Mouse (Mus musculus) hindbrain, embryonic 11.5 days (tissue): ENCODE data around the gene 4922502D21Rik. TPM values are rescaled to one million over a fixed set of nuclear protein-coding genes. Genes with fewer than 3 reads are reported as not detected.
"Not testable (repeated sequence)": the region's sequence is repeated elsewhere in the genome, so short reads cannot be mapped to it uniquely, and the experiment has no call there.

Source experiments
- ATAC-seq: fragments of 200-750 bp; cut with Nextera tagmentation; 2 replicates; pipeline ENCODE4 v1.8.0; 2017; ENCODE audit warnings: mild to moderate bottlenecking, moderate TSS enrichment, moderate library complexity; ENCODE audit not compliant: low FRiP score
- DNase-seq: peaks from one replicate; pipeline ENCODE4 v3.0.0-alpha.2; 2015; ENCODE audit warnings: low spot score
- H3K27ac ChIP-seq: fragments of 300-500 bp; sonication (generic); 2 replicates; pipeline ENCODE4 v1.5.1; 2014; ENCODE audit warnings: mild to moderate bottlenecking, low read depth, low read length
- H3K27me3 ChIP-seq: fragments of 300-500 bp; sonication (generic); 2 replicates; pipeline ENCODE4 v1.6.1; 2014; ENCODE audit warnings: mild to moderate bottlenecking, low read length, moderate library complexity, mixed read lengths; ENCODE audit not compliant: control insufficient read depth, insufficient read depth
- H3K36me3 ChIP-seq: fragments of 300-500 bp; sonication (generic); 2 replicates; pipeline ENCODE4 v1.6.1; 2014; ENCODE audit warnings: mild to moderate bottlenecking, low read length, moderate library complexity, mixed read lengths; ENCODE audit not compliant: control insufficient read depth, insufficient read depth
- H3K4me1 ChIP-seq: fragments of 300-500 bp; sonication (generic); replicated peaks from 2 replicates; pipeline ENCODE4 v1.6.1; 2014; ENCODE audit warnings: low read length, mixed read lengths; ENCODE audit not compliant: control insufficient read depth, insufficient read depth
- H3K4me2 ChIP-seq: fragments of 300-500 bp; sonication (generic); replicated peaks from 2 replicates; pipeline ENCODE4 v1.6.1; 2014; ENCODE audit warnings: mild to moderate bottlenecking, low read depth, low read length
- H3K4me3 ChIP-seq: fragments of 300-500 bp; sonication (generic); 2 replicates; pipeline ENCODE4 v1.5.1; 2014; ENCODE audit warnings: low read depth, low read length
- H3K9ac ChIP-seq: fragments of 300-500 bp; sonication (generic); 2 replicates; pipeline ENCODE4 v1.6.1; 2014; ENCODE audit warnings: low read depth, low read length
- H3K9me3 ChIP-seq: fragments of 300-500 bp; sonication (generic); 2 replicates; pipeline ENCODE4 v1.6.1; 2016; ENCODE audit warnings: low read length; ENCODE audit not compliant: control insufficient read depth
- WGBS: fragments of 180-500 bp; shearing (Covaris S2); extraction: QIAGEN DNeasy Blood & Tissue Kit; methylation state at CpG from one replicate; pipeline ENCODE4 v1.1.7; 2014; 5-methylcytosine and 5-hydroxymethylcytosine counted together
- polyA plus RNA-seq: library from polyadenylated mRNA; unstranded; fragments of >200 nt; fragmentation: Nextera tagmentation; extraction: Ambion mirVana; gene quantifications from 2 replicates; pipeline ENCODE4 v1.2.1, GENCODE M21; 2014

The 4922502D21Rik gene
- polyA plus RNA-seq, 1 experiment from 2014 or later = not detected

DNA sequence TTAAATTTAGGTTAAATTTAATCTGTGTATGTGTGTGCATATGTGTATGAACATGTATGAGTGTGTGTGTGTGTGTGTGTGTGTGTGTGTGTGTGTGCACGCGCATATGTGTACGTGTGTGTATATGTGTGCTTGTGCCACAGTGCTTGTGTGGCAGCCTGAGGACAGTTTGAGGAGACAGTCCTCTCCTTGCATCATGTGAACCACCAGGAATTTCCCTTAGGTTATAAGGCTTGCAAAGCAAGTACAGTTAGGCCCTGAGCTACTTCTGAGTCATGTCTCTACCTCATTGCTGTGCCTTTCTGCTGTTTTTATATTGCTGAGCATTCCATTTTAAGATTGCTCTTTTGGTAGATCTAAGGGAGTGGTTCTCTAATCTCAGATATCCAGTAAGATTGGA, 19.5 kb upstream of the 4922502D21Rik start:
- no peak overlapping the region for H3K9ac ChIP-seq
- ATAC-seq = no peak
- 98% methylated on average over 3 of the region's 3 CpGs for WGBS
- H3K27ac ChIP-seq = no peak overlapping the region
- H3K4me3 ChIP-seq = no peak overlapping the region
- no peaks in the 10 kb centered on the region for H3K9me3 ChIP-seq
- no peaks in the 10 kb centered on the region for H3K36me3 ChIP-seq
- no peak overlapping the region for H3K4me2 ChIP-seq
- H3K4me1 ChIP-seq = no peaks in the 10 kb centered on the region
- DNase-seq = no peak
- H3K27me3 ChIP-seq = no peaks in the 10 kb centered on the region

DNA sequence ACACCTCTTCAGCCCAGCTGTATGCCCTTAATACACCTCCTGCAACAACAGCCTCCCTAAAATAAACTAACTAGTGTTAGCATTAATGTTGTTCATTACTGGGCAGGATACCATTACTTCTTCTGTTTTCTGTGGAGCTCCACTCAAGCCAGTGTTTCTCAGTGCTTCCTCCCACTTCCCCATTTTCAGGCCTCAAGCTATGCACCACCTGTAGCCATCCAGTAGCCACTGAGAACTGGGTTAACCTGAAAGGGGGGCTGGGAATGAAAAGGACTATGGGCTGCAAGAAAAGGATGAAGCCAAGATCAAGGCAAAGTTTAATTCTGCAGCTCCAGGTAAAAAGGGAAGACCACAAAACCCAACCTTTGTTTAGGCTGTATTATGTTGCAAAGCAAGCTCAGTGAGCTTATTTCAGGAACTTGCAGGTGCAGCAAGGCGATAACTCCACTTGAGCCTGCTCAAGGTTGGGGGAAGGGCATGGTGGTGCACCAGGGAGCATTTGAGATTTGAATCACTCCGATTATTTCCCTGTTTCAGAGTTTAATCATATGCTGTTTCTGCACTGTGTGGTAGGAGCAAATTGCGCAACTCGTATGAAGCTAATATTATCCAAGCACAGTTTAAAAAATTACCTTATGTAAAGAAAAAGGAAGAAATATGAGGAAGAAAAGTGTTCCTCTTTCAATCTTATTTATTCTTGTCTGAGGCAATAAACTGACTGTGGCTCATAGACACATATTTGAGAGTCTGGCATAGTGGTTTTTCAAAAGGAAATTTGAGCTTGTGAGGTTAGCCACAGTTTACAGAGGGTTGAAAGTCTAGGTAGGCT, 18.1 kb upstream of the 4922502D21Rik start:
- Histone ChIP-seq H3K27me3 (no peaks in the 10 kb centered on the region), H3K9ac (no peak overlapping the region), H3K36me3 (no peaks in the 10 kb centered on the region), H3K4me1 (no peaks in the 10 kb centered on the region), H3K4me3 (no peak overlapping the region), H3K4me2 (no peak overlapping the region), H3K27ac (no peak overlapping the region), H3K9me3 (no peaks in the 10 kb centered on the region)
- ATAC-seq = no peak
- WGBS = 61% methylated on average over 4 of the region's 4 CpGs
- DNase-seq = no peak

- H3K4me3 ChIP-seq = no peak overlapping the region
- no peaks in the 10 kb centered on the region for H3K27me3 ChIP-seq
- no peaks in the 10 kb centered on the region for H3K4me1 ChIP-seq
- DNase-seq (no peak), ATAC-seq (no peak)
- H3K4me2 ChIP-seq = no peak overlapping the region
- H3K9me3 ChIP-seq = no peaks in the 10 kb centered on the region
- H3K9ac ChIP-seq = no peak overlapping the region
- WGBS = 84% methylated on average over 3 of the region's 3 CpGs
- H3K36me3 ChIP-seq = no peaks in the 10 kb centered on the region
- no peak overlapping the region for H3K27ac ChIP-seq
Measured at GRCm38 (mm10) chr6:129344408-129344807, 12.8 kb upstream of the 4922502D21Rik start.

GRCm38 (mm10) chr6:129342391-129342790, 10.8 kb upstream of the 4922502D21Rik start, which contains the start of gene Clec12a:
Gene Clec12a, plus strand, starts transcription at chr6:129342691.
- H3K4me1 ChIP-seq, H3K4me3 ChIP-seq, H3K27ac ChIP-seq, DNase-seq, H3K4me2 ChIP-seq, H3K36me3 ChIP-seq, H3K9me3 ChIP-seq, H3K9ac ChIP-seq, ATAC-seq, H3K27me3 ChIP-seq: not testable (repeated sequence)
- 78% methylated on average over 4 of the region's 4 CpGs for WGBS

DNA sequence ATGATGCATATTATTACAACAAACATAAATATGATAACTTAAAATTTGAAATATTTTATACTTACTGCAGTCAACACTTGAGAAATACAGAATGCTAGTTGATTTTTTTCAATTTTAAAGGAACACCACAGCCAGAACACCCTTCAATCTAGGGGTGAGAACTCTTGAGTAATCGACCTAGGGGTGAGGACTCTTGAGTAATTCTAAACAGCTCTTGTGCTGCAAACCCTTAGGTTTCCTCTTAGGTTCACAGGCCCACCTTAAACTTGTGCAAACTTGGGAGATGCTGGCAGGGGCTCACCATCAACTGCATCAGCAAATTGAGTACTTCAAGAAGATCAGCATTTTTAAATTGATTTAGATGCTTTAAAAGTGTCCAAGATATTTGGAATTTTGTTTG, 6.2 kb upstream of the 4922502D21Rik start:
- Histone ChIP-seq H3K4me1 (no peaks in the 10 kb centered on the region), H3K36me3 (no peaks in the 10 kb centered on the region), H3K9ac (no peak overlapping the region), H3K9me3 (no peaks in the 10 kb centered on the region), H3K4me2 (no peak overlapping the region), H3K27ac (no peak overlapping the region), H3K27me3 (no peaks in the 10 kb centered on the region), H3K4me3 (no peak overlapping the region)
- no peak for ATAC-seq
- no peak for DNase-seq
- WGBS = 87% methylated on average over 1 of the region's 1 CpGs

DNA sequence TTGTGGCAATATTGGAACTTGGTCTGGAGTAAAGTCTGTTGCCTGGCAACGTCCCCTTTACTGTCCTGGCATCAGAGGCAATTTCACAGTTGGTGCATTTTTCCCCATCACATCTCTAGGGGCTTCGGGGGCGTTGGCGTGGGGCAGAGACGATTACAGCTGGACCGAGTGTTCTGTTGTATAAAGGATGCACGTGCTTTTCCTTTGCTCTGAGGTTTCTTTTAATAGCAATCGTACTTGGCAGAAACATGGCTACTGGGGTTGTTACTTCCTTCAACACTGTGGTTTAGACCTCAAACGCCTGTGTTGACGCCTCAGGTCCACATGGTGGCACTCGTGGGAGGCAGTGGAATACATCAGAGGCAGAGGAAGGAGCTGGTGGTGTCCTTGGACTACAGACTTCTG, 2.1 kb upstream of the 4922502D21Rik start:
- no peaks in the 10 kb centered on the region for H3K9me3 ChIP-seq
- no peaks in the 10 kb centered on the region for H3K36me3 ChIP-seq
- ATAC-seq (peak; percentile 64; the same call in 1 of the 2 replicates), DNase-seq (peak; percentile 52)
- 33% methylated on average over 11 of the region's 11 CpGs for WGBS
- H3K27me3 ChIP-seq = no peaks in the 10 kb centered on the region
- H3K27ac ChIP-seq = no peak overlapping the region
- no peak overlapping the region for H3K4me2 ChIP-seq
- no peak overlapping the region for H3K4me3 ChIP-seq
- H3K9ac ChIP-seq = no peak overlapping the region
- no peaks in the 10 kb centered on the region for H3K4me1 ChIP-seq

- DNase-seq = no peak
Measured at GRCm38 (mm10) chr6:129326568-129327150, 4.9 kb downstream of the 4922502D21Rik start.

GRCm38 (mm10) chr6:129326016-129326415, 5.6 kb downstream of the 4922502D21Rik start:
- Histone ChIP-seq H3K9ac (no peak overlapping the region), H3K4me1 (no peaks in the 10 kb centered on the region), H3K4me3 (no peak overlapping the region), H3K4me2 (no peak overlapping the region), H3K9me3 (no peaks in the 10 kb centered on the region), H3K27ac (no peak overlapping the region), H3K36me3 (no peaks in the 10 kb centered on the region), H3K27me3 (no peaks in the 10 kb centered on the region)
- ATAC-seq (no peak), DNase-seq (no peak)
- 75% methylated on average over 1 of the region's 1 CpGs for WGBS

More at GRCm38 (mm10) chr6:129326568-129327150, 4.9 kb downstream of the 4922502D21Rik start:
- H3K27me3 ChIP-seq = no peaks in the 10 kb centered on the region
- no peaks in the 10 kb centered on the region for H3K9me3 ChIP-seq
- no peak for ATAC-seq
- H3K4me2 ChIP-seq = no peak overlapping the region
- no peak overlapping the region for H3K9ac ChIP-seq
- H3K36me3 ChIP-seq = no peaks in the 10 kb centered on the region
- 83% methylated on average over 13 of the region's 13 CpGs for WGBS
- no peak overlapping the region for H3K4me3 ChIP-seq
- H3K4me1 ChIP-seq = no peaks in the 10 kb centered on the region
- no peak overlapping the region for H3K27ac ChIP-seq

DNA sequence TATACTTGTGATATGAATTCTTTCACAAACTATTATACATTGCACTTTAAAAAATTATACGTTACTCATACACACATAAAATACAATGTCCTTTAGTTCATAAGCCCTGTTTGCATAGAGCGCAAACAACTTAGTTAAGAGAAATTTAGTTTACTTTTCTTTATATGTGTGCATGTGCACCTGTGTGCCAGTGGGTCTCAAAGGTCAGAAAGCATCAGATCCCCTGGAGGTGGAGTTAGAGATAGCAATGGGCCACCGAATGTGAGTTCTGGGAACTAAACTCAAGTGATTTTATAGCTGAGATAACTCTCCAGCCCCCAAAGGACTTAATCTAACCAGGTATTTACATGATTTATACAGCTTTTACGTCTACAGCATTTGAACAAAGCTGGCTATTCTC, 12.3 kb downstream of the 4922502D21Rik start:
- no peak for DNase-seq
- H3K27me3 ChIP-seq = no peaks in the 10 kb centered on the region
- no peaks in the 10 kb centered on the region for H3K36me3 ChIP-seq
- no peak overlapping the region for H3K9ac ChIP-seq
- ATAC-seq = no peak
- 78% methylated on average over 4 of the region's 4 CpGs for WGBS
- no peaks in the 10 kb centered on the region for H3K9me3 ChIP-seq
- H3K4me1 ChIP-seq = no peaks in the 10 kb centered on the region
- H3K4me3 ChIP-seq = no peak overlapping the region
- H3K4me2 ChIP-seq = no peak overlapping the region
- H3K27ac ChIP-seq = no peak overlapping the region
